Mouse (Mus musculus): ENCODE measurements around the gene Cct3.
"Not testable (repeated sequence)": the region's sequence is repeated elsewhere in the genome, so short reads cannot be mapped to it uniquely, and the experiment has no call there.

Cct3 gene

DNA sequence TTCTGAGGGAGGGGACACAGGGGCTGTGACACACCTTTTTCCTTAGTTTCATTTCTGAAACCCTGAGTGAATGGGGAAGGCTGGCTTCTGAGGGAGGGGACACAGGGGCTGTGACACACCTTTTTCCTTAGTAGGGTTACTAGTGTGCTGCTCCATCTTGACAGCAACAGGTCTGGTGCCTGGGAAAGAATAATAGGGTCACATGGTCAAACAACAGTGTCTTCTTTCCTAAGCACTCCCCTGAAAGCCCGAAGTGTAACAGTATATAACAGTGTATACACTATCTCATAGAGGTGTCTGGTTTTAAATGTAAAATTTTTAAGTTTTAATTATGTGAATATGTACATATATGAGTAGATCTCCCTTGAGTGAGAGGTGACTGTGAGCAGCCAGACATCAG lies 1.6 kb upstream of the Cct3 start:
- DNase-seq = not testable (repeated sequence)

DNA sequence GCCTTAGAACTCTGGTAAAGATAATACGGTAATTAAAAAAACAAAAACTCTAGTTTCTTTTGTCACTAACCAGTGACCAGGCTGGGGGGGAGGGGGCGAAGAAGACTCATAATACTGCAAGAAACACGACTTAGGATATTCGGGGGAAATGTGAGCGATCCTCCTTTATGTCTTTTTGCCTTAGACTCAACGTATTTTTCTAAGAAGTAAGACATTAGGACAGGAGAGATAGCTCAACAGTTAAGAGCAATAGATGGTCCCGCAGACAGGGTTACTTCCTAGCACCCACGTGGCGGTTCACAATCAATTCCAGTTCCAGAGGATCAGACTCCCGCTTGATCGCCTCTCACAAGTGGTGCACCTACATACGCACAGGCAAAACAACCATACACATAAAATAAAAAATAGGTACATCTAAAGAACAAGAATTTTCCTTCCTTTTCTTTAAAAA lies 781 bp upstream of the Cct3 start:
- DNase-seq = no peak

DNA sequence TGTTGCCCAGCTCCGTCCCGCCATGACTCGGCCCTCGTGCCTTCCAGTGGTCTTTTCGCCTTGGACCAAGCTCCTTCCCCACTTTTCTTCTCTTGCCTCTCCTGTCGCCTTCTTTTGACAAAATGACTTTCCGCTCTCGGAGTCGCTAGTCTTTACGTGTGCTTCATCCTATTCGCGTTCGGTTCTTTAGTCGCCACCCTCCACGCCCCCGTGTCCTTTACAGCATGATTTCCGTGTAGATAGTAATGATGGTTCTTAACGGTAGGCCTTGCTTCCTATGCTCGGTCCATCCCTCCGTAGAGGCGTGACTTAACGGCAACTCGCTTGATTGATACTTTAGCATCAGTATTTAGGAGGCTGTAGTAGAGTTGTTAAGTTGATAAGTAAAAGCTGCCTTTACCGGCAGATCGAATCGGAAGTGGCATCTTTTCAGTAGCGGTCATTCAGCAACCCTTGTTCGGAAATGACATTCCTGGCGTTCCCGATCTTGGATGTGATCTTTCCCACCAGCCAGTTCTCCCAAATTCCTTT lies 470 bp downstream of the Cct3 start:
- no peak for DNase-seq

DNA sequence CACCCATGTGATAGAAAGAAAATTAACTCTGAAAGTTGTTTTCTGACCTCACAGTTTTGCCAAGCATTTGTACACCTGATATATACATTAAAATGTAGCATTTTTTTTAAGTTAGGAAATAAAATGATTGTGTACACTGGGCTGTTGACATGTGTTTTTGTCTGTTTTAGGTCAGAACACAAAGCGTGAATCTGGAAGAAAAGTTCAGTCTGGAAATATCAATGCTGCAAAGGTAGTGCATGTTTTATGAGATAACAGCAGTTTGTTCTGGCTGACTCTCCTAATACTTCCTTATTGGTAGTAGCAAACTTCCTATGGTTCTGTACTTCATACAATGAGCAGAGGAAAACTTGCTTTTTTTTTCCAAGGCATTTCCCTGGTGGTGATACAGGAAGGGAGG lies 2.3 kb downstream of the Cct3 start:
- DNase-seq = no peak

DNA sequence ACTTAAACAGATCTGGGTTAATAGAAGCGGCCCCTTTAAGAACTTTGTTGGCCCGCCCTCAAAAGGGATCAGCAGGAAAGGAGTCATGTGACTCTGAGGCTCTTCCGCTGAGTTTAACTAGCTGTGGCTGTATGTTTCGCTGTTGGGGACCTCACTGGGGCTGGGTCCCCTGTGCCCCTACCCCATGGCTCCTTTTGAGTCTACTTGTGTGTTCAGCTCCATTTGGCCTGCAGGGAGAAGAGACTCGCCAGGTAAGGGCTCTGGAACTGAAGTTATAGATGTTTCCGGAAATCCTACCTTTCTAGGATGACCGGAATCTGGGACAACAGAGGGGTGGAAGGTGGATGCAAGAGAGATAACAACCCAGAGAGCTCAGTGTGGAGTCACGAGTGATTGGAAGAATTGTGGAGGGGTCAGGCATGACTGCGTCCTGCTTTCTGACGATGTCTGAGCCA lies 28.1 kb downstream of the Cct3 start, which contains the start of gene Glmp:
Gene Glmp (plus strand): TSS at position 73 of the 455 bp plus-strand sequence.
- DNase-seq = peak; percentile 66 to 76

DNA sequence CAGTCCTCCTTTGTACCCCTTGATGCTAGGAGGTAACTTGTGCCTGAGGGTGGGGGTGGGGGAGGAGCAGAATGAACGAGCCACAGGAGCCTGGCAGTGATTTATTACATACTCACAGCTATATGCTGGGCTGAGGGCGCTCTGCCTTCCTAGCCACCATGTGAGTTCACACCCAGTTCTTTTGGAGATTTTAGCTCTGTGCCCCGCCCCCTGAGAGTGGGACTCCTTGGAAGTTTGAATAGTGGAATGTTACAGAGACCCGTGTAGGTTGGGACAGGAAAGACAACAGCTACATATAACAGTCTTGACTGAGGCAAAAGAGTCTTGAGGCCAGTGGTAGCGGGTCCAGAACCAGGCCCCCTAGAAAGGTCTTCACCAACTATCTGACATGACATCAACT lies 32.0 kb downstream of the Cct3 start:
- no peak for DNase-seq

DNA sequence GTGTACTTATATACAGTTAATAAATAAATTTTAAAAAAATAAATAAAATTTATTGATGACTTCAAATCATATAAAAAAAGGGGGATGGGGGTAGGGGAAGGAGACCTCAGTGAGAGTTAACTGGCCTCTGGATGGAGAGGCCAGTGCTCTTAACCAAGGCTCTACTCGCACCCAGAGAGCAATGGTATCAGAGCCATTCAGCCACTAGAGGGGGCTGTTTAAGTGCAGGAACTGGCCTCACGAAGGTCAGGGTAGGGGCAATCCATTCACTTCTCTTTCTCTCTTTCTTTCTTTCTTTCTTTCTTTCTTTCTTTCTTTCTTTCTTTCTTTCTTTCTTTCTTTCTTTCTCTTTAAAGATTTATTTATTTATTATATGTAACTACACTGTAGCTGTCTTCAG lies 34.4 kb downstream of the Cct3 start:
- DNase-seq = peak; percentile 33 to 44

DNA sequence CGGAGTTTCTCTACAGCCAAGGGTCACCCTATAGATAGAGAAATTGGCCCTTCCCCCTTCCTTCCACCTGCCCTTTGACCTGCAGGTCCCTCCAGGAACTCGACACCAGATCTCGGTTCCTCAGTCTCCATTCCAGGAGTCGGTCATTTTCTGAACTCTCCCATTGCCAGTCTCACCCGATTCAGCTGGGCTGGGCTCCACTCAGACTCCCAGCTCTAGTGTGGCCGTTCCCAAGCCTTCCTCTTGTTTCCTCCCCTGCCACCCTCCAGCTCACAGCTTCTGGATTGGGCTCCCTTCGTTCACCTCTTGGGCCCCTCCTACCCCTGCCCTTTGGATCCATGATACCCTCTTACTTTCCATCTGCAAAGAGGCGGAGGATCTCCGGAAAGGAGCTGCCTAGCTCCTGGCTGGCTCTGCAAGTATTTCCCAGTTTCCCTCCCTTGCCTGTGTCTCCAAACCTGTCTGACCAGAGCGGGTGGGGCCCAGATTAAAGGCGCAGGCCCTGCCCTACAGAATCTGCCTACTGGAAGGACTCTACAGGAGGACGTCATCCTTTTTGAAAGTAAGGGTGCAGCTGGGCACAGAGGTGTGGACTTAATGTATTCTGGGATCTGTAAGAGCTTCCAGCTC lies 37.2 kb downstream of the Cct3 start:
- DNase-seq = no peak

DNA sequence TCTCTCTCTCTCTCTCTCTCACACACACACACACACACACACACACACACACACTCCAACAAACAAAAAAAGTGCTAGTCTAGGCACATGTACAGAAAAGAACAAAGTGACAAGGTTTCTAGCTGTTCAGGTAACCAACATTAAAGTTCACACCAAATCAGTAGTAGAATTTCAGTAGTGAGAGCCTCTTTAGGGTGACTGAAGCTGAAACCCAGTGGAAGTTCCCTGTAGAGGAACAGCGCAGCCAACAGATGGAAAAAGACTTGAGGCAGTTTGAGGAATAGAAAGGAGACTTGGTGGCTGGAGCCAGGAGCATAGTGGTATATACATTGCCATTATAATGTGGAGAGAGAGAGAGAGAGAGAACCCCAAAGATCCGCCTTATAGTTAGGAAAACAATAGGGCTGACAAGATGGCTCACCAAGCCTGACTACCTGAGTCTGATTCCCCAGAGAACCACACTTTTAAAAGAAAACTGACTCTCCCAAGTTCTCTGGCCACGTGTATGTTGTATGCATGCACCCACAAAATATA lies 38.1 kb downstream of the Cct3 start:
- no peak for DNase-seq

DNA sequence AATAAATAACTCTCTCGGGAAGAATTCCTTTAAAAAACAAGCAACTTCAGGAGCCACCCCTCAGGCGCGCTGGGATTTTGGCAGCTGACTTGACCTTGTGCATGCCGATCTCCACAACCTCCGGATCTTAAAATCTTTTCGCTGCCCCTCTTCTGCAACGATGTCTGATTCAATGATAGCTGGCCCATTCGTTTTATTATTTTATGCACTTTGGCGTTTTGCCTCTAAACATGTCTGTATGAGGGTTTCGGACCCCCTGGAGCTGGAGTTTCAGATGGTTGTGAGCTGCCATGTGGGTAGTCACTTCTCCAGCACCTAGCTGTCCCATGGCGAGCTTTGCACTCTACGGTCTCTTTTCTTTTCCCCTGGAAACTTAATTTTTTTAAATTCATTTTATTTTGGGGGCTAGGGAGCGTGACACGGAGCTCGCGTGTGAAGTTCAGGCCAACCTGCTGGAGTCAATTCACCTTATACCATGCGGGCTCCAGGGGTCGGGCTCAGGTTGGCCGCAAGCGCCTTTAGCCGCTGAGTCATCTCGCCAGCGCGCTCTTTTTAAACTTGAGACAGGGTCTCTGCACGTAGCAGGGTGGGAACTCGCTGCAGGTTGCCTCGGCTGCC lies 38.6 kb downstream of the Cct3 start:
- peak in 1 of 2 experiments; percentile 25 for DNase-seq

DNA sequence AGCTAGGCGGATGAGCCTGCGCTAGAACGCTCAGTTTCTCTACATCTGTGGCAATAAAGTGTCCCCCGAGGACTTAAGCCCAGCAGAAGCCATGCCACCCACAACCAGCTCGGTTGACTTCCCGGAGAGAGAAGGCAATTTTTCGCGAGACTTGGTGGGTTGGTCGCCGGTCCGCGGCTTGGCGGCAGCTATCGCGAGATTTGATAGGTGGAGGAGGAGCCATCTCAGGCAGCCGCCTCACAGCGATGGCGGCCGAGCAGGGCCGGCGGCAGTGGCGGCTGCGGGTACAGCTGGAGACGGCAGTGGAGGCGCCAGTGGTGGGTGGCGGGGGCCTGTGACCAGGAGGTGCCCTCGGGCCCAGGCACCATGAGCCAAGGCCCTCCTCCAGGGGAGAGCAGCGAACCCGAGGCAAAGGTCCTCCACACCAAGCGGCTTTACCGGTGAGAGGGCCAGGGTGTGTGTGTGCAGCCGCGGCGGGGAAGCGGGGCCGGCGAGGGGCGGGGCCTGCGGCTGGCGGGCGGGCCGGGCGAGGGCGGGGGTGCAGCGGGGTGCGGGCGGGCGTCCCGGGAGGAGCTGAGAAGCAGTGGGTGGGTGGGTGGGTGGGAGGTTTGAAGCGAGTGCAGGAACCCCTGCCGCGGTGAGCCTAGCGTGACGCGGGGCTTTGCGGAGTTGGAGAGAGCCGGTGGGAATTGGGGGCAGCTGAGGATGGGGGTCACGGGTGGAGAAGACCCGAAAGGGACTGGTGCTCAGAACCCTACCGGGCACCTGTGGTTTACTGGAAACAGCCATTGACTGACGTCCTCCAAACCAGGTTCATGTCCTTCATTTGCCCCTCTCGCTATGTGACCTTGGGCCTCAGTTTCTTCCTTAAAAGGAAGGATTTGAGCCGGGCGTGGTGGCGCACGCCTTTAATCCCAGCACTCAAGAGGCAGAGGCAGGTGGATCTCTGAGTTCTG lies 39.4 kb downstream of the Cct3 start, which contains the start of the genes Tmem79 and Smg5:
Gene Tmem79 (minus strand): TSS at position 91 of the 956 bp plus-strand sequence.
Gene Smg5 (plus strand): TSS at position 203 of the 956 bp plus-strand sequence.
- DNase-seq = peak; percentile 94

DNA sequence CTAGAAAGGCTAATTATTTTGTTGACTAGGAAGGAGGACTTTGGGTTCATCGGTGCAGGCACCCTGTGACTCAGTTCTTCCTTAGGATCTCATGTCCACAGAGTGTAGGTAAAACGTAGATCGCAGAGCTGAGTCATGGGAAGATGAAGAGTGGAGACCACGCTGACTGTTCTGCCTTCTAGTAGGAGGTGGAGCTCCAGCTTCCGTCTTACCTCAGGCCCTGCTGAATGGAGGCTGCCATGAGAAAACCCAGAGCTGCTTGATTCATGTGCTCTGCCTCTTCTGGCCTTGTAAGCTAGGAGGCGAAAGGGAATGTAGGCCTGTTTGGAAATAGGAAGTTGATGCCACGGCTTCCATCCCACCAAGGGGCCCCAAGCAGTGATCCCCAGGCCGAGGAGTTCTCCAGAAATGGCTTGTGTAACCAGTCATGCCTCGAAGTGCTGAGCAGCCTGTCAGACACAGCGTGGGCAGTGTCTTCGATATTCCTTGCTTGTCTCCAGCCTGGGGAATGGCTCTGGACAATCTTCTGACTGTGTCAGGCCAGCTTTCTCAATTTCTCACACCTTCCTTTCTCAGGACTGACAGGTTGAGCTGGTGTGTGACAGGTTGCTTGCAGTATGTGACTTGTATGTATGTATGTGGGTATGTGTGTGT lies 40.6 kb downstream of the Cct3 start:
- no peak for DNase-seq

DNA sequence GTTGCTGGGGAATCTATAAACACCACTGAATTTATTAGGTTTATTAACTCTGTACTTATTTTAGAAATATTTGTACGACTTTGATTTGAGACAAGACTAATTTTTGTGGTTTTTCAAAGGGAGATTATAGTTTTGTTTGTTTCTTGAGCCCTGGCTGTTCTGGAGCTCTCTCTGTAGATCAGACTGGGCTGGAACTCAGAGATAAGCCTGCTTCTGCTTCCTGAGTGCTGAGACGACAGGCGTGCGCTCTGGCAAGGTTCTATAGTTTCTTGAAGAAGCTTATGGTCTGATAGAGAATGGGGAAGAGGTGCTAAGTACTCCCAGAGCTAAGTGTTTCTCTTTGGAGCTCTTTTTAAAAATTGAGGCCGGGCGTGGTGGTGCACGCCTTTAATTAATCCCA lies 41.4 kb downstream of the Cct3 start:
- no peak for DNase-seq

DNA sequence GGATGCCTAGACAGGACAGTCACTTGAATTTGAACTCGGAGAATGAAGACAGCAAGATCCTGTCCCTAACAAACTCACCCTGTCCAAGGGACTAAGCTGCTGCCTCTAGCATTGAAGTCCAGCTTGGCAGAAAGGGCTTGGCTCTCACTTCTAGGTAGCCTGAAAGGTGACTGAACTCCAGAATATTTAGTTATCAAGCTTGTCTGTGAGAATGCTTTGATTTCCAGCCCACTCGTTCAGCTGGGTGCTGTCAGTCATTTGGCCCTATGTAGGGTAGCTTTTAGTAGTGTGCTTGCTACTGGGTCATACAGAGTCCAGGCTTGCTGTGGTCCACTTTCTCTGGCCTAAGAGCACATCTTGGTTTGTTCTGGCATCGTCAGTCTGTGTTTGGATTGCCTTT lies 42.1 kb downstream of the Cct3 start:
- DNase-seq = no peak

DNA sequence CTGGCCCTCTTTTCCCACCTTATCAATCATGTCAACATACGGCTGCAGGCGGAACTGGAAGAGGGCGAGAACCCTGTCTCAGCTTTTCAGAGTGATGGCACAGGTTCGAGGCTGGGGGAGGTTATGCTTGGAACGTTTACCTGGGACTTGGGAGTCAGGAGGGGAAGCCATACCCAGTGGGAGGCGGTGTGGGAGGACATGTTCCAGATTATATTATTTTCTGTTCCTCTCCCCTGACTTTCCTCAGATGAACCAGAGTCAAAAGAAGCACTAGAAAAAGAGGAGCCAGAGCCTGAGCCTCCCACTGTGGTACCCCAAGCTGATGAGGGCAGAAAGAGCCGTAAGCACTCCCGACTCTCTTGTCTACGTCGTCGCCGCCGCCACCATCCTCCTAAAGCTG lies 53.8 kb downstream of the Cct3 start:
- no peak for DNase-seq

DNA sequence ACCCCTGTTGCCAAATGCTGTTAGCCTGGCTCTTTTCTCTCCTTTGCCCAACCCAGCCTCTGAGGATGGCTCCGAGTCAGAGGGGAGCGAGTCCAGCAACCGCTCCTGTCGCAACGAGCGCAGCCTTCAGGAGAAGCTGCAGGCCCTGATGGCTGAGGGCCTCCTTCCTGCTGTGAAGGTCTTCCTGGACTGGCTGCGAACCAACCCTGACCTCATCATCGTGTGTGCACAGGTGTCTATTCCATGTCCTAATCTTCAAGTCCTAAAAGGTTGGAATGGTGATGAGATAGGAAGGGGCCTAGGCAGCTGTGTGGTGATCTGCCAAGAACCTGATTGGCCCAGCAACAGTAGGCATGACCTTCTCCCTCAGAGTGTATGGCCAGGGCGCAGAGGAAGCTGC lies 56.0 kb downstream of the Cct3 start:
- peak; percentile 71 to 77 for DNase-seq

DNA sequence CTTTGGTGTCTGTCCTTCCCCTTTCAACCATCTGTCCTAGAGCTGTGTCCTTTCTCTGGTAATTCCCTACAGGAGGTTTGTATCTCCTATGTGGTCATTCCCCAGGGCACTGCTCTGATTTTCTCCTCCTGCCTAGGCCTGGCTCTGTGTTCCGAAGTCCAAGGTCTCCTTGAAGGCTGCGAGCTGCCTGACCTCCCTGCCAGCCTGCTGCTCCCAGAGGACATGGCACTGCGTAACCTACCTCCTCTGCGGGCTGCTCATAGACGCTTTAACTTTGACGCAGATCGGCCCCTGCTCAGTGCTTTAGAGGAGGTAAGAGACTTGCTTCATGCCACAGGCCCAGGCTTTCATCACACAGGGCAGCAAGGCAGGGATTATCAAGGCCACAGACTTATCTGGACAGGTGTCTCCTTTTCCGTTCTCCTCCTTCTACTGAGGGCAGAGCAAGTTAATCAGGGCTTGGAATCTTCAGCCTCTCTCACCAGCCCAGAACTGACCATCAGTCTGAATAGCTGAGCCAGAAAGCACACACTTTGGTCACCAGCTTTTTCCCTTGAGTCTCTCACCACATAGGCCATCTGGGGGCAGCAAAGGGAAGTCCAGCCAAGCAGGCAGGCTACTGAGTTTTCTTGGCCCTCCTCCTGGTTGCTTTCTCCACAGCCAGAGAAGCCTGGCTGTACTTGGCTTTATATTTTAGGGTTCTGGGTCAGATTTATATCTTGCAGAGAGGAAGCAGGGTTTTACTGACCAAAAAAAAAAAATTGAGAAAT lies 57.7 kb downstream of the Cct3 start:
- peak; percentile 44 to 48 for DNase-seq

DNA sequence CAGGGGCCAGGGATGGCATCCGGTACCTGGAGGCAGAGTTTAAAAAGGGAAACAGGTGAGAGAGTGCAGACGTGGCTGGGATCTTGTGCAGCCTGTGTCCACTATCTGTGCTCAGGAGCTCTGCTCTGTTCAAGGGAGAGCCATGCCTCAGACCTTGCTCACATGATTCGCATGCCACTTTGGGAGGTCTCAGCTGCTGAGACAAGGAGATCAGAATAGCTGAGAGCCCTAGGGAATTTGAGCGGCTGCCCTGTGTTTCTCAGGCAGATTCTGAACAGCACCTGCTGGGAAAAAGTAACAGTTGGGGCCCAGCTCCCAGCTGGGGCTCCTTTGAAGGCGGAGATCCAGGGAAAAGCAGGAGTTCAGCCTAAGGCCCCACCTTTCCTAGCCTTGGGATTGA lies 62.7 kb downstream of the Cct3 start:
- no peak for DNase-seq

DNA sequence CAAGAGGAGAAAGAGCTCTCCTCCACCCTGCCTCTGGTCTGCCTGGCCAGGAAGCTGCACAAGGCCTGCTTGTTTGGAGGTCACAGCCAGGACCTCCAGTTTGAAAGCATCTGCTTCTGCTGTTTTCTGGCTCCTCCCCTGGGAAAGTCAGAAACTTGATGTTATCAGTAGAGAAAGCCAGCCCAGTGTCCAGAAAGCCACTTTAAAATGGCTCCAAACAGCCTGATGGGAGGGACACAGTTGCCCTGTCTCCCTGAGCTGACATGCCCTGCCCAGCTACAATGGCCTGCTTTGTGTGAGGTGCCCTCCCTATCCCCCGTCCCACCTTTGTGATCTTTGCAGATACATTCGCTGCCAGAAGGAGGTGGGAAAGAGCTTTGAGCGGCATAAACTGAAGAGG lies 63.1 kb downstream of the Cct3 start:
- no peak for DNase-seq

DNA sequence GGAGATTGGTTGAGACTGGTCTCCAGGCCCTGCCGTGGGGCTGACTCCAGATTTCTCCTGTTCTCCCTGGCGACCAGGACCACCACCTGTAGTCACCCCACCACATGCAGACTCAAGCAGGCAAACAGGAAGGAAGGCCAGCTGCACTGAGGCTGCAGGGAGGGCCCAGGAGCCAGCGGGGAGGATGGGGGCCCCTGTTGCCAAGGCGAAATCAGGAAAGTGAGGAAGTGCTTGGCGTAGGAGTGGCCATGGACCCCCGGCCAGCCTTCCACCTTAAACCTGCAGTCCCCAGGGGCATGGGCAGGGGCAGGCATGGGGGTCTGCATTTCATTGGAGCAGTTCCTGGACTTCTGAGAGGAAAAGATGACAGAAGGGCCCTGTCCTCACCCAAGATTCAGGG lies 64.2 kb downstream of the Cct3 start:
- no peak for DNase-seq

DNA sequence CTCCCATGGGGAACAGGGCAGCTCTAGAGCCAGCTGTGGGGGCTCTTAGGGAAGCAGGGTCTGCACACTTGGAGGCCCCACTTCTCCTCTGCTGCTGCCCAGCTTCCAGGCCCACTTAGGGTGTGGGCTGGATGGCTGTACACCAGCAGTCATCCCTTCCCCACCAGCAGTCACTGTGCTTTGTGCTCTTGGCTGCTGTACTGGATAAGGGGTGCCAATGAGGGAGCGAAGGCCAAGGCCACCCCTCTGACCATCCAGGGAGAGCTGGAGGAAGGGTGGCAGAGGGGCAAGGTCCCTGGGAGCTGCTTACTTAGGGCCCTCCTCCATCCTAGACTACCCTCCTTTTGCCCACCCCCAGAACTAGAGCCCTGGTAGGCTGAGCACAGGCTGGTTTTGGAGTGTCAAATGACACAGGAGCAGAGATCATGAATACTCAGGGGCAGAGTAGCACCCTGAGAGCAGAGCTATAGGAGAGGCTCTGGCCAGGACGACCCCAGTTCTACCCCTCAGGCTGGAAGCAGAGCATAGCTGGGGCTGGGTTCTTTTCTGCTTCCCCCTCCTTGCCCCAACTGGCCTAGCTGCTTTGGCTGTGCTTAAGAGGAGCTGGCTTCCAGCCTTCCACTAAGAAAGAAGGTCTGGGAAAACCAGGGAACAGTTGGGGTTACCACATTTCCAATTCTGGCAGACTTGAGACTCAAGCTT lies 64.8 kb downstream of the Cct3 start:
- no peak for DNase-seq
